Mouse (Mus musculus): ENCODE data around the gene Thoc2.
"Not testable (repeated sequence)": the region's sequence is repeated elsewhere in the genome, so short reads cannot be mapped to it uniquely, and the experiment has no call there.

The Thoc2 gene

DNA sequence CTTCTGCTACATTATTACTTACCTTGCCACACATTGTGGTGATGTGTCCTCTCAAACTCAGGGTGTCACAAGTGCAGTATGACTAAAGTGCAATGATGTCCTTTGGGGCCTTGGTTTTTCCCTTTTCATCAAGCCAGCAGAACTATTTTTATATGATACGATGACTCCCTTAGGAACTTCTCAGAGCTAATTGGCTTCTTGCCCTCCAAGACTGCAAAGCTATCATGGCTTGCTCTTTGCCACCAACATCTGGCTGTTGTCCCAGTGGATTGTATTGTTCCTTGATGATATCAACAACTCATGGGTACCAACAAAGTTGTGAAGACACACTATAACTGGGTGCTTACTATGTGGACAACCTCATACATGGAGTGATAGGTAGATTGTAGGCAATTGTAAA is at the start of gene Thoc2:
TSS of gene Thoc2 (minus strand) at position 101 of the 400 bp plus-strand sequence.
- DNase-seq (ENCODE audit: low read depth, low spot score): no peak

DNA sequence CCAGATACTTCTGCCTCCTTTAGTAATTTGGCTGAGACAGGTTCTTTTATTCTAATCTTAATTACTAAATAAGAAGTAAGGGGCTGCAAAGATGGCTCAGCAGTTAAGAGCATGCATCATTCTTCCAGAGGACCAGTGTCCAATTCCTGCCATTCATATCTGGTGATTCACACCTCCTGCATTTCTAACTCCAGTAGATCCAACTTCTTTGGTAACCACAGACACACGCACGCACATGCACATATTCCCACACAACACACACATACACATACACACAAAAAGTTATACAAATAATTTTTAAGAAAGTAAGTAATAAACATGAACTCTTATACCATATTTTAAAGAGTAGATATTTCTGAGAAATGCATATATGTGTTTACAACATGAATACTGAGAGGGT is 49.6 kb upstream of the Thoc2 start:
- DNase-seq (ENCODE audit: low read depth, low spot score): no peak

DNA sequence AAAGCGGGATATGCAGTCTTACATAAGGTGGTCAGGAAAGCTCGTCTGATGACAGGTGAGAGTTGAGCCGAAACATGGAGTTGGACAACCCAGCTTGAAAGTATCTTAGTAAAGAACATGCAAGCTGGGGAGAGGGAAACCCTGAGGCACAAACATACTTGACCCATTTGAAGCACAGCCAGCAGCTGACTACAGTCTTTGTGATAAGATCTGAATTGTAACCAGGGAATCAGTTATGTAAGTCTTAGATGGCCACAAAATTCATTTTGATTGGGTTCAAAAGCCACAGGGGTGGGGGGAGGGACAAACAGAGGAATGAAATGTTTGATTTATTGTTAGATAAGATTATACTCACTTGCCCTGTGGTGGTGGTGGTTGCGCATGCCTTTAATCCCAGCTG is 48.9 kb upstream of the Thoc2 start:
- no peak for DNase-seq (ENCODE audit: low read depth, low spot score)

DNA sequence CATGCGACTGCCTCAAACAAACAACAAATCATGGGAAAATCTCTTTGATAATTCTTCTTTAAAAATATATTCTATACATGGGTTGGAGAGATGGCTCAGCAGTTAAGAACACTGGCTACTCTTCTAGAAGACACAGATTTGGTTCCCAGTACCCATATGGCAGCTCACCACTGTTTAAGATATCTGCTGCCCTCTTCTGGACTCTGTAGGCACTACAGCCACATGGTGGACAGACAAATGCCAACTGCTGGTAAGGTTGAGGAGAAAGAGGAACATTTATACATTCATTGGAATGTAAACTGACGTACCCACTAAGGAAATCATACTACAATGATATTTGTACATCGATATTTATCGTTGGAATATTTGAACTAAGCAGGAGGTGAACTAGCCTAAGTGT is 36.7 kb upstream of the Thoc2 start:
- peak; percentile 51 for DNase-seq (ENCODE audit: low read depth, low spot score)

DNA sequence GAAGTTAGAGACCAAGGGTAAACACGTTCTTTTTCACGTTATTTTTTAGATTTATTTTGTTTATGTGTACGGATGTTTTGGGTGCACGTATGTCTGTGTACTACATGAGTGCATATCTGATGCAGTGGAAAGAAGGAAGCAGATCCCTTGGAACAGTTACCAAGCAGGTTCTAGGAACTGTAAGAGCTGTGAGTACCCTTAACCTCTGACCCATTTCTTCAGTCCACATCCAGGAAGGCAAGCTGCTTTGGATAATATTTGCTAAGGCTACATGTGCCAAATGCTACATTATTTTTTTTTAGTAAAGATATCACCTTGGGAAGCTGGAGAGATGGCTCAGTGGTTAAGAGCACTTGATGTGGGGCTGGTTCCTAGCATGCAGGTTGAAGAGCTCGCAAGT is 21.4 kb upstream of the Thoc2 start:
- DNase-seq (ENCODE audit: low read depth, low spot score): no peak

DNA sequence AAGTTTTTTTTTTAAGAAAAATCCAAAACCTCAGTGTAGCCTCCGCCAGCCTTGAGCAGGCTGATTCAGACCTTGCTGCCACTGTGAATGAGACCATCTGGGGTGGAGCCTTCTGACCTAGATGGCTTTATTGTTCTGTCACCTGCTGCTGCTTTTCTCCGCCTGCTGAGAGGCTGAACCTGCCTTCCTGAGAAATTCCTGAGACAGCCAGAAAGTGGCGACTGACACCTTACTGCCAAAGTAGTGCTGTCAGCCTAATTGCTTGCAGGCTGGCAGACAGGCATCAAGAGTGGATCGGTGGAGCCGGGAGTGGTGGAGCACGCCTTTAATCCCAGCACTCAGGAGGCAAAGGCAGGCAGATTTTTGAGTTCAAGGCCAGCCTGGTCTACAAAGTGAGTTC is 11.3 kb upstream of the Thoc2 start:
- DNase-seq (ENCODE audit: low read depth, low spot score): not testable (repeated sequence)

DNA sequence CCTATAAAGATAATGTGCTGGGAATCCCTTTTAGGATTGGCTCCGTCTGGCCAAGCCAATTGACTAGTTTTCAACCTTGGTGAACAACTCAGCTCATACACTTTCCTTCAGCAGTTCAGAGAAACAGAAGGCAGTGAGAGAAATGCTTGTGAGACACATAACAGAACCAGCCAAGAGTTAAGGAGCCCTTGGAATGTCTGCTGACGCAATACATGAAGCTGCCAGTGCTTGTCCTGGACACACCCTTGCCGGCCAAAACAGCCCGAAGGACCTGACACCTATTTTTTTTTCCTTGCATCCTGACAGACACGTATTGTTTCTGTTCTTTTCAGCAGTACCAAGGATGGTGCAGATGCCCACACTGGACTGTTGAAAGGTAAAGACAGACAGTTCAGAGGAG is 4.2 kb upstream of the Thoc2 start:
- no peak for DNase-seq (ENCODE audit: low read depth, low spot score)

DNA sequence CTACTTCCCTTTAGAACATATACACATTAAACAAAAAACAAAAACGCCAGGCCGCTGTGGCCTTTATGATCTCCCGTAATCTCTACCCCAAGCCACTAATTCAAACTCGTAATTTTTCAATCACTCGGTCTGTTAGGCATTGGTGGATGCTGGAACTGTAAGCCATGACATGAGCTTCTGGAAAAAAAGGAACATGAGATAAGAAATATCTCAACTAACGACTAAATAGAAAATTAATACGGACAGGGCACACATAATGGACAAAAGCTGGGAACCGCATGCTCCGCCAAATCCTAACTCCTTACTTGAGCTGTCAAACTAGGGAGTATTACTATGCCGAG is 8.4 kb downstream of the Thoc2 start:
- DNase-seq (ENCODE audit: low read depth, low spot score): no peak

DNA sequence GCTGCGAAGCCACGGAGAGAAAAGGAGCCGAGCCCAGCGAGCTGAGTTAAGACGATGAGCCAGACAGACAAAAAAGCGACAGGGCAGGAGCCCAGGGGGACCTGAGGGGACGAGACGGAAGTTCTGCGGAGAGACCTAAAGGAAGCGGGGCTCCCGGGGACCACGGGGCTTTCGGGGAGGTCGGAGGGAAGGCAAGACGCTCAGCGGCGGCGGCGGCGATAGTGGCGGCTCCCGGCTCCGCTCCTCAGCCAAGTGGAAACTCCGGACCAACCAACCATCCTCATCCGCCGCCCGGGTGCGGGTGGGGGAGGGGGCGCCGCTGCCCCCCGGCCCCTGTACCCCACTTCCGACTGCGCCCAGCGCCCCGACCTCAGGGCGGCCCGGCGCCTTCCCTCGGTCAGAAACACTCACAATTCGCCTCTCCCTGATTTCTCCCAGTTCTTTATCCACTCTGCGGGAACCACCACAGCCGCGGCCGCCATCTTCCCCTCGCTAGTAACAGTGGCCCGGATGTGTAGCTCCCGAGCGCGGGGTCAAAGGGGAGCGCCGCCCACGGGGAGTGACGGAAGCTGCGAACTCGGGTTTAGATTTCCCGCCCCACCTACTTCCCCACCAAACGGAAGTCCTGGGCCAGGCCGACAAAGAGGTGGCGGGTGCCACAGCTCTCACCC is 8.9 kb downstream of the Thoc2 start:
- DNase-seq (ENCODE audit: low read depth, low spot score): peak; percentile 69

DNA sequence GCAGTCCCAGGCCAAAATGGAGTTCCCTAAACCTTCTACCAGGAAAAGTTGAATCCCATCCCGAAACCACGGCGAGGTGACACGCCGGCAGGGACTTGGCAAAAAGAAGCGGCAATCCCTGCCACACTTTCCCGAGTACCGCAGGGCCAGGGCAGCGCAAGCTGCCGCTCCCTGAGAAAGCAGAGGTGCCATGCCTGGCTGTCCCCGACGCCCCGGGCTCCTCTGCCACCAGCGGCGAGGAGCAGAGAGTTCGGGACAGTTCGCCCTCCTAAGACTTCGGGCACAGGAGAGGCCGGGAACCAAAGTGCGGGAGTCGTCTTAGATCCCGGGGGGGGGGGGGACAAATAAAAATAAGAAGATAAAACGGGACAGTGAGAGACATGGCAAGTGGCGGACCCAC is 9.5 kb downstream of the Thoc2 start:
- peak; percentile 15 for DNase-seq (ENCODE audit: low read depth, low spot score)

DNA sequence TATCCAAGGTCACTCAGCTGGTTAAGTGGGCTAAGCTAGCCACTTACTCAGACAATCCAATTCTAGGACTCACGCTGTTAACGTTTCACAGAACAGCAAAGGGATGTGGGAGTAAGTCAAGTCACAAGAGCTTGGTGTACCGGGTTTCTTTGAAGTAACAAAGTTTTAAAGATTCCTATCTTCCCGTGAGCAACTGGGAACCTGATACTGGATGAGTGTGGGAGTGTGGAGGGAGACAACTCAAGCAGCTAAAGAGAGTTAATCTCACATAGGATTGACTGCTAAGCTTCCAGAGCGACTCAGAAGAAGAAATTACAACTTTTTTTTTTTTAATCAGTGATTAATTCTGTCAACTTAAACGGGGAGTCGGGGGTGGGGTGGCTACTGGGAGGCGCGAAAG is 10.0 kb downstream of the Thoc2 start:
- no peak for DNase-seq (ENCODE audit: low read depth, low spot score)

DNA sequence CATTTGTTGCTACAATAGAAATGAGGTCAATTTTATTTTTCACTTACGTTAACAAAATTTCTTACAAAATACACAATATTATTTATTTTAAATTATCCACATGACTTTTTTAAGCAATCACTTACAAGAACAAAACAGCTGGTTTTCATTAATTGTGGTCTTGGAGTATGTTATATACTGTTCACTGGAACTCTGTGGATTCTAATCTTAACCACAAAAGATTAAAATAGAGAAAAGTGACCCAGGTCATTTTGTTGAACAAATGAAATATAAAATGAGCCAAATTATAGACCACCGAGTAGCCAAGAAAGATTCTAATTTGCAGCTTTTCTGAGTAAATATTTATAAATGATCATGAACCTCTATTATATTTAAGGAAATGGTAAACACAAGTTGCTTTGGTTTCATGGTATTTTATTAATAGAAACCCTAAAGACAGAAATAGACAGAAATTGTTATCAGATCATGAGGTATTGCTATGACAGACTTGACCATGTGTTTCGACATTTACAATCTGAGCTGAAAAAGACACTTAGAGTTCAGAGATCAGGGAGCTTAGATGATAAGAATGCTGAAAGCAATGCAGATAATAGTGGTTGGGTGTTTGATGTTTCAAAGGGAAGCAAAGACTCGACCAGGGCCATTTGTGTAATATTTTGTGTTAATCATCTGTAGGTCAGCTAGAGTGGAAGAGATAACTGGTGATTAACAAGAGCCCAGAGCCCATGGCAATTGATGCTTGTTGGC is 35.5 kb downstream of the Thoc2 start:
- no peak for DNase-seq (ENCODE audit: low read depth, low spot score)

DNA sequence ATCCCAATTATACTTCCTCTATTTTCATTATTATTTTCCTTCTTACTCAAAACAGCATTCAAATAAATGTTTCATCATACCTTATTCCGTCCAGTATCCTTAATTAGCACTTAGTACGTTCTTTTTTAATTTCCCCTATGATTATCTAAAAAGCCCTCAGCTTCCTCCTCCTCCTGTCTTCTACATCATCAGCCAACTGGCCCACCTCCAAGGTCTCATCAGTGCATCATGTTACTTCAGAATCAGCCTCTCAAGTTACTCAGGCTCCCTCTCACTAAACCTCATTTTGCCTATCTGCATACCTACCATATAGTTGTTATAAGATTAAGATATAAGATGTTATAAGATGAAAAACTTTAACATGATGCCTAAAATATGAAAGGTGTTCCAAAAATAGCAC is 43.9 kb downstream of the Thoc2 start:
- DNase-seq (ENCODE audit: low read depth, low spot score): no peak

DNA sequence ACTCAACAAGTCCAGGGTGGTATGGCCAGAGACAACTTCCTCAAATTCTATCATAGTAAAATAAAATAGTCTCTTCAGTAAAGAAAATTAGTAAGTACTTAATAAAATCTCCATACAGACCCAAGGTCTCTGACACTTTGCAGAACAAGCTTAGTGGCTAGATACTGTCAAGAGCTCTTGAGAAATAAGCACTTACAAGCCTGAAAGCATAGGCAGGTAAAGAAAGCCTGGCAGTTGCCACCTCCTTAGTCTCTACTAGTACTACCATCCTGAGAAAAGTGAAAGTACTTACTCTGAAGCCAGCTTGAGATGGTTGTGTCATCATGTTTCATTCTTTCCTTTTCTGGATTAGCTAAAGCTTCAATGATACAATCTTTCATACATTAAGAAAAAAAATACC is 82.7 kb downstream of the Thoc2 start:
- no peak for DNase-seq (ENCODE audit: low read depth, low spot score)

DNA sequence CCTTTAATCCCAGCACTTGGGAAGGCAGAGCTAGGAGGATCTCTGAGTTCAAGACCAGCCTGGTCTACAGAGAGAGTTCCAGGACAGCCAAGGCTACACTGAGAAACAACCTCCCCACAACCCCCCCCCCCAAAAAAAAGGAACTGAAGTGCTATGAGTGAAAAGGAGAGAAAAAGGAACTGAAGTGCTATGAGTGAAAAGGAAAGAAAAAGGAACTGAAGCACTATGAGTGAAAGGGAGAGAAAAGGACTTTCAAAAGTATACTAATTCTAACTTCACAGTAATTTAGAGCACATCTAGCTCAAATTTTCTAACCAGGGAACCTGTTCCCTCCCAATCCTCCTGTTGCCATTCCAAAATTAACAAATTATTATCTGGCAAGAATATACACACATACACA is 114.9 kb downstream of the Thoc2 start:
- no peak for DNase-seq (ENCODE audit: low read depth, low spot score)

DNA sequence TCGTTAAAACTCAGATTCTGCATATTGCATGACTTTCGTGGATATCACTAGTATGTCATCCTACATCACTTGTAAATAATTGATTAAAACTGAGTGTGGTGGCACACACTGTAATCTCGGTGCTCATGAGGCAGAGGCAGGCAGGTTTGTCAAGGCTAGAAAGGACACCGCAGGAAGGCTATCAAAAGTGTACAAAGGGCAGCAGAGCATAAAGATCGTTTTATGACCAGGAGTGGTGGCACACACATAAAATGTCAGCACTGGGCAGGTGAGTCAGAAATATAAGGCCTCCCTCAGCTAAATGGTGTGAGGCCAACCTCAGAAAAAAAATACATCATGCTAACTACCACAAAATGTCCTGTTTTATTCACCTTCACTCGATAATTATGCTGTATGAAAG is 127.2 kb downstream of the Thoc2 start:
- no peak for DNase-seq (ENCODE audit: low read depth, low spot score)
